Mouse (Mus musculus): ENCODE measurements around the gene Rpp25l. TPM values are rescaled to one million over a fixed set of nuclear protein-coding genes. Genes with fewer than 3 reads are reported as not detected.

The Rpp25l gene
- polyA plus RNA-seq, 1 experiment from 2014 or later = 51.6 TPM

- peaks cover 11% of the 10 kb centered on the region for H3K36me3 ChIP-seq (ENCODE audit: control insufficient read depth, insufficient read depth, low read length)
- peaks cover 44% of the 10 kb centered on the region for H3K27me3 ChIP-seq (ENCODE audit: control insufficient read depth, insufficient read depth, low read length)
- no peaks in the 10 kb centered on the region for H3K9me3 ChIP-seq (replicated peaks; ENCODE audit: control insufficient read depth, low read length)
- H3K4me3 ChIP-seq (ENCODE audit: low read depth, low read length) = peak within 1 kb of the TSS; percentile 82
- peak within 1 kb of the TSS; percentile 83 for H3K9ac ChIP-seq (ENCODE audit: low read depth, low read length)
- no peak within 1 kb of the TSS for H3K27ac ChIP-seq (ENCODE audit: low read depth, low read length)
- H3K4me1 ChIP-seq (ENCODE audit: control insufficient read depth, insufficient read depth, low read length) = peaks cover 11% of the 10 kb centered on the region; the same call in 1 of the 2 replicates
- peak within 1 kb of the TSS; percentile 90 for H3K4me2 ChIP-seq
- peak; percentile 93 for ATAC-seq (replicated peaks; ENCODE audit: insufficient number of reproducible peaks, low FRiP score, low TSS enrichment)
- under 1% methylated on average over 27 of the region's 27 CpGs for WGBS (ENCODE audit: insufficient replicate concordance)
Observed at GRCm38 (mm10) chr4:41722918-41723351, 9.6 kb upstream of the Rpp25l start, which contains the start of gene Dctn3. TSS of gene Dctn3 (minus strand) at chr4:41723170.

- H3K4me1 ChIP-seq (ENCODE audit: control insufficient read depth, insufficient read depth, low read length) = peaks cover 9% of the 10 kb centered on the region
- no peak for ATAC-seq (replicated peaks; ENCODE audit: insufficient number of reproducible peaks, low FRiP score, low TSS enrichment)
- no peaks in the 10 kb centered on the region for H3K27me3 ChIP-seq (ENCODE audit: control insufficient read depth, insufficient read depth, low read length)
- H3K4me2 ChIP-seq = no peak overlapping the region
- H3K4me3 ChIP-seq (ENCODE audit: low read depth, low read length) = no peak overlapping the region
- no peak overlapping the region for H3K9ac ChIP-seq (ENCODE audit: low read depth, low read length)
- peaks cover 13% of the 10 kb centered on the region for H3K36me3 ChIP-seq (ENCODE audit: control insufficient read depth, insufficient read depth, low read length)
- WGBS (ENCODE audit: insufficient replicate concordance) = 47% methylated on average over 6 of the region's 6 CpGs
- no peaks in the 10 kb centered on the region for H3K9me3 ChIP-seq (replicated peaks; ENCODE audit: control insufficient read depth, low read length)
- no peak overlapping the region for H3K27ac ChIP-seq (ENCODE audit: low read depth, low read length)
Observed at GRCm38 (mm10) chr4:41716834-41717233, 3.5 kb upstream of the Rpp25l start.

DNA sequence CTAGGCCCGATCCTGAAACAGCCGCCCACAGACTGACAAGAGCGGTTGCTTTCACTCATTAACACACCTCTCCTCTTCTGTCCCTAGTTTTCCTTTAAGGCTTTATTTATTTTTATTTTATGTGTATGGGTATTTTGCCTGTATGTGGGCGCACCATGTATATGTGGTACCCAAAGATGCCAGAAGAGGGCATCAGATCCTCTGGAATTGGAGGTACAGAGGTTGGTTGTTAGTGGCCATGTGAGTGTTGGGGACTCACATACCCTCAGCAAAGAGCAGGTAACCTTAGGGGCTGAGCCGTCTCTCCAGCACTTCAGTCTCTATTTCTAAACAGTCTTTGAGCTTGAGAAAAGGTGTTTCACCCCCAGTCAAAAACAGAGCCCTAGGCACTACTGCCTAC is 2.3 kb upstream of the Rpp25l start:
- Histone ChIP-seq H3K9ac (ENCODE audit: low read depth, low read length) (no peak overlapping the region), H3K4me2 (no peak overlapping the region), H3K36me3 (ENCODE audit: control insufficient read depth, insufficient read depth, low read length) (peaks cover 13% of the 10 kb centered on the region), H3K9me3 (replicated peaks; ENCODE audit: control insufficient read depth, low read length) (no peaks in the 10 kb centered on the region), H3K4me3 (ENCODE audit: low read depth, low read length) (no peak overlapping the region), H3K27me3 (ENCODE audit: control insufficient read depth, insufficient read depth, low read length) (no peaks in the 10 kb centered on the region), H3K27ac (ENCODE audit: low read depth, low read length) (no peak overlapping the region), H3K4me1 (ENCODE audit: control insufficient read depth, insufficient read depth, low read length) (peaks cover 10% of the 10 kb centered on the region)
- no peak for ATAC-seq (replicated peaks; ENCODE audit: insufficient number of reproducible peaks, low FRiP score, low TSS enrichment)
- WGBS (ENCODE audit: insufficient replicate concordance) = 85% methylated on average over 5 of the region's 5 CpGs

DNA sequence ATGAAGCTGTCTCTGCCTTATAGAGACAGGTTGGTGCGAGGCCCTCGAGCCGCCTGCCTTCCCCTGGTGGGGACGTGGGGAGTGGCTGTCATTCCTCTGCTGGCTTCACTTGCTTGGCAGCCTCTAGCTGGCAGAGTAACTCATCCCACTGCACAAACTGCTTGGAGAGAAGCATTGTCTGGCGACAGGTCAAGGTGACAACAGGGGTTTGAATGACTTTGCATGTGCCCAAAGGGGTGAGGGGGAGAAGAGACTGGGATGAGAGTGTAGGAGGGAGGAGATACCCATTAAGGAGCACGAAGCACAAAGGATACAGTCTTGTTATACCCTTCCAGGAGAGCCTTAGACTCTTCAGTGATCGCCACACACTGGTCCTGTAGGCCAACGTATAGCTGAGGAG is 1.7 kb upstream of the Rpp25l start:
- peaks cover 13% of the 10 kb centered on the region for H3K36me3 ChIP-seq (ENCODE audit: control insufficient read depth, insufficient read depth, low read length)

DNA sequence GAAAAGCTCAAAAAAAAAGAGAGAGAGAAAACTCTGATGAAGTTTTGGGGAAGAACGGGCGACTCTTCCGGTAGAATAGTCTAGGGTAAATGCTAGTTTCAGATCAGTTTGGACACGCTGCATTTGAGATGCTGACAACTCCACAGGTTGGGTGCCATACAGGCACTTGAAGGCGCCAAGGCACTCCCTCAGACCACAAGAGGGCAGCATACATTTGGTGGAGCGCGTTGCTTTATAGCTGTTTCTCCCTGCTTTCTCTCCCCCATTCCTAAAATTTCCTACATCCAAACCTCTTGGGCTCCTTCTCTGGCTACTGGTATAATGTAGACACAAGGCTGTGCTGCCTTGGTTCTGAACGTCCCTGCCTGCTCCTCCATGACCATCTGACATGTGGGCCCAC is 942 bp upstream of the Rpp25l start:
- Histone ChIP-seq H3K27ac (ENCODE audit: low read depth, low read length) (no peak overlapping the region), H3K36me3 (ENCODE audit: control insufficient read depth, insufficient read depth, low read length) (peaks cover 9% of the 10 kb centered on the region), H3K9ac (ENCODE audit: low read depth, low read length) (no peak overlapping the region; the same call in 1 of the 2 replicates), H3K4me1 (ENCODE audit: control insufficient read depth, insufficient read depth, low read length) (peaks cover 10% of the 10 kb centered on the region), H3K4me3 (ENCODE audit: low read depth, low read length) (peak overlapping the region; percentile 93; the same call in 1 of the 2 replicates), H3K27me3 (ENCODE audit: control insufficient read depth, insufficient read depth, low read length) (no peaks in the 10 kb centered on the region), H3K4me2 (peak overlapping the region; percentile 89; the same call in 1 of the 2 replicates), H3K9me3 (replicated peaks; ENCODE audit: control insufficient read depth, low read length) (no peaks in the 10 kb centered on the region)
- WGBS (ENCODE audit: insufficient replicate concordance) = 15% methylated on average over 8 of the region's 8 CpGs
- ATAC-seq (replicated peaks; ENCODE audit: insufficient number of reproducible peaks, low FRiP score, low TSS enrichment) = no peak

More for the DNA sequence above, 1.7 kb upstream of the Rpp25l start:
- WGBS (ENCODE audit: insufficient replicate concordance) = 74% methylated on average over 8 of the region's 8 CpGs
- no peak overlapping the region for H3K27ac ChIP-seq (ENCODE audit: low read depth, low read length)
- H3K27me3 ChIP-seq (ENCODE audit: control insufficient read depth, insufficient read depth, low read length) = no peaks in the 10 kb centered on the region
- no peak for ATAC-seq (replicated peaks; ENCODE audit: insufficient number of reproducible peaks, low FRiP score, low TSS enrichment)
- no peak overlapping the region for H3K9ac ChIP-seq (ENCODE audit: low read depth, low read length)
- peaks cover 10% of the 10 kb centered on the region for H3K4me1 ChIP-seq (ENCODE audit: control insufficient read depth, insufficient read depth, low read length)
- no peak overlapping the region for H3K4me2 ChIP-seq
- H3K4me3 ChIP-seq (ENCODE audit: low read depth, low read length) = no peak overlapping the region
- H3K9me3 ChIP-seq (replicated peaks; ENCODE audit: control insufficient read depth, low read length) = no peaks in the 10 kb centered on the region

GRCm38 (mm10) chr4:41712421-41713196 is 725 bp downstream of the Rpp25l start:
- peaks cover 10% of the 10 kb centered on the region for H3K4me1 ChIP-seq (ENCODE audit: control insufficient read depth, insufficient read depth, low read length)
- ATAC-seq (replicated peaks; ENCODE audit: insufficient number of reproducible peaks, low FRiP score, low TSS enrichment) = 0 out of 2 replicates have a peak, but pooled peaks have one; percentile 17
- H3K4me3 ChIP-seq (ENCODE audit: low read depth, low read length) = peak overlapping the region; percentile 93
- H3K9ac ChIP-seq (ENCODE audit: low read depth, low read length) = peak overlapping the region; percentile 96
- H3K27ac ChIP-seq (ENCODE audit: low read depth, low read length) = peak overlapping the region; percentile 57; the same call in 1 of the 2 replicates
- H3K4me2 ChIP-seq = peak overlapping the region; percentile 89
- peaks cover 3% of the 10 kb centered on the region for H3K27me3 ChIP-seq (ENCODE audit: control insufficient read depth, insufficient read depth, low read length)
- H3K9me3 ChIP-seq (replicated peaks; ENCODE audit: control insufficient read depth, low read length) = no peaks in the 10 kb centered on the region
- 45% methylated on average over 31 of the region's 31 CpGs for WGBS (ENCODE audit: insufficient replicate concordance)
- peaks cover 2% of the 10 kb centered on the region; the same call in 1 of the 2 replicates for H3K36me3 ChIP-seq (ENCODE audit: control insufficient read depth, insufficient read depth, low read length)

DNA sequence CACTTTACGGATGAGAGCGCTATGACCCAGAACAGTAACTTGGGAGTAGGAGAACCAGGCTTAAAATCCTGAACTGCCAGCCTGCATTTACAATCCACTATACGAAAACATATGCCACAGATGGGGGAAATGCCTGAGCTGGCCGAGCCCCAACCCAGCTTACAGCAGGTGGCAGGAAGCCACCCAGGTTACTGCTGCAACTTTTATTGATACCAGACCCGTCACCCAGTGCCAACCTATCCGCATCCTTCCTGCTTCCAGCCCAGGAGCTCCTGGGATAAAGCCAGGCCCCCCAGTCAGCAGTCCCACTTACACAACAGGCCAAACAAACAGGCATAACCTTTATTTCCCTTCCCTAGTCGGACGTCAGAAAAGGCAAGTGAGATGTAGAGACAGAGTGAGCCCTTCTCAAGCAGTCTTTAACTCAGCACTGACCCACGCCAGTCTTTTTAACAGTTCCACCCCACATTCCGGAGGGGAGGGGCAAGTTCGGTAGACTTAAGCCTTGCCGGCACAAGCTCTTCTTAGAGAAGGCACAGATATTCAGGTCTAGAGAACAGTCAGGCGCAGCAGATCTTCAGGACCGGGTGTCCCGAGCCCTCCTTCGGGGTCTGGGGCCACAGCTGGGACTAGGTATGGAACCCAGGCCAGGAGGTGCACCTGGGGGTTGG is 1.5 kb downstream of the Rpp25l start:
- peaks cover 2% of the 10 kb centered on the region; the same call in 1 of the 2 replicates for H3K36me3 ChIP-seq (ENCODE audit: control insufficient read depth, insufficient read depth, low read length)
- H3K27ac ChIP-seq (ENCODE audit: low read depth, low read length) = no peak overlapping the region

GRCm38 (mm10) chr4:41710229-41710628 is 3.1 kb downstream of the Rpp25l start:
- no peak for ATAC-seq (replicated peaks; ENCODE audit: insufficient number of reproducible peaks, low FRiP score, low TSS enrichment)
- H3K4me1 ChIP-seq (ENCODE audit: control insufficient read depth, insufficient read depth, low read length) = peaks cover 10% of the 10 kb centered on the region
- no peak overlapping the region for H3K4me2 ChIP-seq
- H3K27ac ChIP-seq (ENCODE audit: low read depth, low read length) = no peak overlapping the region
- H3K9ac ChIP-seq (ENCODE audit: low read depth, low read length) = no peak overlapping the region
- no peaks in the 10 kb centered on the region for H3K9me3 ChIP-seq (replicated peaks; ENCODE audit: control insufficient read depth, low read length)
- no peaks in the 10 kb centered on the region for H3K36me3 ChIP-seq (ENCODE audit: control insufficient read depth, insufficient read depth, low read length)
- peaks cover 18% of the 10 kb centered on the region for H3K27me3 ChIP-seq (ENCODE audit: control insufficient read depth, insufficient read depth, low read length)
- H3K4me3 ChIP-seq (ENCODE audit: low read depth, low read length) = no peak overlapping the region
- 59% methylated on average over 4 of the region's 4 CpGs for WGBS (ENCODE audit: insufficient replicate concordance)

More for the DNA sequence above, 1.5 kb downstream of the Rpp25l start:
- WGBS (ENCODE audit: insufficient replicate concordance) = 77% methylated on average over 16 of the region's 16 CpGs
- Histone ChIP-seq H3K4me1 (ENCODE audit: control insufficient read depth, insufficient read depth, low read length) (peaks cover 10% of the 10 kb centered on the region), H3K9ac (ENCODE audit: low read depth, low read length) (peak overlapping the region; percentile 96; the same call in 1 of the 2 replicates), H3K4me3 (ENCODE audit: low read depth, low read length) (peak overlapping the region; percentile 93), H3K9me3 (replicated peaks; ENCODE audit: control insufficient read depth, low read length) (no peaks in the 10 kb centered on the region), H3K27me3 (ENCODE audit: control insufficient read depth, insufficient read depth, low read length) (peaks cover 3% of the 10 kb centered on the region), H3K4me2 (peak overlapping the region; percentile 89)
- ATAC-seq (replicated peaks; ENCODE audit: insufficient number of reproducible peaks, low FRiP score, low TSS enrichment) = no peak

Data from heart, embryonic 11.5 days (tissue).